Mouse (Mus musculus): Measurements from ENCODE around the gene Sox2. TPM values are rescaled to one million over a fixed set of nuclear protein-coding genes. Genes with fewer than 3 reads are reported as not detected.

The Sox2 gene
- 41.3 and 48.4 TPM in 2 replicates for polyA plus RNA-seq (2015; fragmentation: Nextera tagmentation; extraction: Ambion mirVana)

DNA sequence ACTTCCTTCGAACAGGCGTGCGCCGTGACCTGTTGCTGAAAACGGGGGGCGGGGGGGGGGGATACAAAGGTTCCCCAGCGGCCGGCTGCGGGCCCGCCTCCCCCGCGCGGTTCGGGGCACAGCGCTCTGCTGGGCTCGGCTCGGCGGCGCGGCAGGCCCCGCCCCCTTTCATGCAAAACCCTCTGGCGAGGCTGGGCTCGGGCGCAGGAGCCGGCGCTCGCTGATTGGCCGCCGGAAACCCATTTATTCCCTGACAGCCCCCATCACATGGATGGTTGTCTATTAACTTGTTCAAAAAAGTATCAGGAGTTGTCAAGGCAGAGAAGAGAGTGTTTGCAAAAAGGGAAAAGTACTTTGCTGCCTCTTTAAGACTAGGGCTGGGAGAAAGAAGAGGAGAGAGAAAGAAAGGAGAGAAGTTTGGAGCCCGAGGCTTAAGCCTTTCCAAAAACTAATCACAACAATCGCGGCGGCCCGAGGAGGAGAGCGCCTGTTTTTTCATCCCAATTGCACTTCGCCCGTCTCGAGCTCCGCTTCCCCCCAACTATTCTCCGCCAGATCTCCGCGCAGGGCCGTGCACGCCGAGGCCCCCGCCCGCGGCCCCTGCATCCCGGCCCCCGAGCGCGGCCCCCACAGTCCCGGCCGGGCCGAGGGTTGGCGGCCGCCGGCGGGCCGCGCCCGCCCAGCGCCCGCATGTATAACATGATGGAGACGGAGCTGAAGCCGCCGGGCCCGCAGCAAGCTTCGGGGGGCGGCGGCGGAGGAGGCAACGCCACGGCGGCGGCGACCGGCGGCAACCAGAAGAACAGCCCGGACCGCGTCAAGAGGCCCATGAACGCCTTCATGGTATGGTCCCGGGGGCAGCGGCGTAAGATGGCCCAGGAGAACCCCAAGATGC is at the start of gene Sox2:
Gene Sox2 (plus strand): TSS at position 680 of the 895 bp plus-strand sequence.
- peak within 1 kb of the TSS; percentile 74 for H3K4me2 ChIP-seq
- peaks cover 47% of the 10 kb centered on the region for H3K4me1 ChIP-seq
- peak within 1 kb of the TSS; percentile 60 for H3K4me3 ChIP-seq
- peak; percentile 91 for ATAC-seq
- peak within 1 kb of the TSS; percentile 96 for H3K9ac ChIP-seq
- H3K27ac ChIP-seq: peak within 1 kb of the TSS; percentile 100
- WGBS: under 1% methylated on average over 75 of the region's 86 CpGs
- peaks cover 5% of the 10 kb centered on the region; the same call in 1 of the 2 replicates for H3K36me3 ChIP-seq (ENCODE audit: poor library complexity, severe bottlenecking)
- H3K27me3 ChIP-seq: no peaks in the 10 kb centered on the region
- no peaks in the 10 kb centered on the region for H3K9me3 ChIP-seq (replicated peaks)

DNA sequence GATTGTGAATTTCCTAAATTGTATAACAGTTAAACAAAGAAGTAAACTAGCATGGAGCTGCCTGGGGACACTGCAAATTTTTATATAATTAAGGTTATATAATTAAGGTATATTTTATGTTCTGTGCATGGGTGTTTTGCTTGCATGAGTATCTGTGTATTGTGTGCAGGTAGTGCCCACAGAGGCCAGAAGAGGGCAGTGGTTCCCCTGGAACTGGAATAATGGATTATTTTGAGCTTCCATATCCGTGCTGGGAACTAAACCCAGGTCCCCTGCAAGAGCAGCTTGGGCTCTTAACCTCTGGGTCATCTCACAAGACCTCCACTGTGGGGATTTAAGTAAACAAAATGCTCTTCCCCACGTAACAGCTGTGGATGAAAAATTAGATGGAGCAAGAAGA is 49.1 kb upstream of the Sox2 start:
- H3K27me3 ChIP-seq: no peaks in the 10 kb centered on the region
- 89% methylated on average over 2 of the region's 2 CpGs for WGBS
- no peaks in the 10 kb centered on the region for H3K9me3 ChIP-seq (replicated peaks)
- H3K4me3 ChIP-seq: no peak overlapping the region
- peaks cover 20% of the 10 kb centered on the region for H3K36me3 ChIP-seq (ENCODE audit: poor library complexity, severe bottlenecking)
- no peaks in the 10 kb centered on the region for H3K4me1 ChIP-seq
- no peak for ATAC-seq
- H3K4me2 ChIP-seq: no peak overlapping the region
- no peak overlapping the region for H3K9ac ChIP-seq
- no peak overlapping the region for H3K27ac ChIP-seq

DNA sequence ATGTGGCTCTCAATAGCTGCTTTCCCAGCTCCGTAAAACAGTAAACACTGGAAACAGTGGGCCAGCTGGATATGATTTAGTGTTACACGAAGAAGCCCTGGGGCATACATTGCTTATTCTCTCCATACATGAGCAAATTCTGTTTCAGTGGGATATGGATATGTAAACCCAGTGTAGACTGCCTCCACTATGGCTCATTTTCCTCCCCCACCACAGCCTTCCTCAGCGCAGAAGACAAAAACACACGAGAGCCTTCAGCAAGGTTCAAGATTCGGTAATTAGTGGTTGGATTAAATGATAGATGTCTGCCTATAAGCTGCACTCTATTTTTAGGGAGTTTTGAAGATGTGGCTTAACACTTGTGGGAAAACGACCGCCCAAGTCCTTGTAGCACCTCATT is 36.1 kb upstream of the Sox2 start:
- 65% methylated on average over 7 of the region's 7 CpGs for WGBS
- no peak overlapping the region for H3K9ac ChIP-seq
- peaks cover 35% of the 10 kb centered on the region for H3K36me3 ChIP-seq (ENCODE audit: poor library complexity, severe bottlenecking)
- no peaks in the 10 kb centered on the region for H3K27me3 ChIP-seq
- no peak overlapping the region for H3K4me3 ChIP-seq
- H3K27ac ChIP-seq: no peak overlapping the region
- H3K9me3 ChIP-seq (replicated peaks): no peaks in the 10 kb centered on the region
- H3K4me1 ChIP-seq: peaks cover 7% of the 10 kb centered on the region
- no peak overlapping the region for H3K4me2 ChIP-seq
- ATAC-seq: no peak

DNA sequence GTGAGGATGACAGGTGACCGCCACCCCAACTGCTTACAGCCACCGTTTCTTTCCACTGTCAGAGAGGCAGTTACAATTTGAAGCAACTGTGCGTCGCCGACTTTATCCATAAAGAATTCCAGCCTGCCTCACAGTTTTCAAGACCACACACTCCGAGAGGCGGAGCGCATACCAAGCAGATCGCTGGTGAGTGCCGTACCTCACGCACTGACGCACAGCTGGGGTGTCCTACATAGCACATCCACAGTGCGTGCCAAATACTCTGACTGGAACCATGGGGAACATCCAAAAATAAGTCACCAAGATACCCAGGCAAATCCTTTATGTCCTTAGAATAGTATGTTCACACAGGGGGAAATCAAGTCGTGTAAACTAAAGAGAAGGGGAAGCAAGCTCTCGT is 34.7 kb upstream of the Sox2 start:
- peaks cover 13% of the 10 kb centered on the region for H3K4me1 ChIP-seq
- no peak overlapping the region for H3K9ac ChIP-seq
- WGBS: 67% methylated on average over 15 of the region's 15 CpGs
- no peak for ATAC-seq
- H3K4me3 ChIP-seq: no peak overlapping the region
- H3K36me3 ChIP-seq (ENCODE audit: poor library complexity, severe bottlenecking): peaks cover 38% of the 10 kb centered on the region
- H3K4me2 ChIP-seq: no peak overlapping the region
- no peaks in the 10 kb centered on the region for H3K9me3 ChIP-seq (replicated peaks)
- no peaks in the 10 kb centered on the region for H3K27me3 ChIP-seq
- H3K27ac ChIP-seq: no peak overlapping the region

DNA sequence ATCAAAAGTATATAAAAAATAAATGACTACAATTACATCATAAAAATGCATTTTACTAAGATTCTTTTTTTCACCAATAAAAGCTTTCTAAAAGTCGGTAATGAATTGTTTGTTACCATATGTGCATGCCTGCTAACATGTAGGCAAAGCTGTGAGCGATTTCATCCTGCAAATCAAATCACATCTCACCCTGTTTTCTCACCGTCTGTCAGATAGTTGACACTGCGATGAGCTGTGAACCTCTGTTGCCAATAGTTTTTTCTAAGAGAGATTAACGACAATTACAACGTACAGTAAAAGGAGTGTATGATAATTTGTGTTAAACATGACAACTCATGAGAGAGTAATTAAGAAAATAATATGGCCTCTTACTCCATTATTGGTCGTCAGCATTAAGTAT is 31.3 kb upstream of the Sox2 start:
- peak; percentile 52; the same call in 1 of the 2 replicates for ATAC-seq
- no peak overlapping the region for H3K27ac ChIP-seq
- 61% methylated on average over 7 of the region's 7 CpGs for WGBS

DNA sequence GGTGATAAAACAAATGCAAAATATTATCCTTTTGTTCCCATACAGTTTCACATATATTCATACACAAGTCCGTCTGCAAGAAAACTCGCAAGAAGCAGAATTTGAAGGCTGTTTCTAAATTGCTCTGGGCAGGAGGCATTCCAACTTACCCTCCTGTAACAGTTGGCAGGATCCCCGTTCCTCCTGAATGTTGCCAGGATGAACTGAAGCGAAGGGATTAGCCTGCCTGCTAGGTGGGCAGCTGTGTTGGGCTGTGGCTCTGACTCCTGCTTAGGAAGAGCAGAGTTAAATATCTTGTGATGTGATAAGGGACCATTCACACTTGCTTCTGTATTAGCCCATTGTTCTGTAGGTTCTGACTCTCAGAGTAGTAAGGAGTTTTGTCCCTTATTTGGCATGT is 30.1 kb upstream of the Sox2 start:
- WGBS: 69% methylated on average over 4 of the region's 4 CpGs
- Histone ChIP-seq H3K4me2 (no peak overlapping the region), H3K27me3 (no peaks in the 10 kb centered on the region), H3K4me1 (peaks cover 5% of the 10 kb centered on the region), H3K9ac (no peak overlapping the region), H3K9me3 (replicated peaks) (no peaks in the 10 kb centered on the region), H3K27ac (no peak overlapping the region), H3K36me3 (ENCODE audit: poor library complexity, severe bottlenecking) (peaks cover 34% of the 10 kb centered on the region), H3K4me3 (no peak overlapping the region)
- 0 out of 2 replicates have a peak, but pooled peaks have one; percentile 41 for ATAC-seq

More for the DNA sequence above, 31.3 kb upstream of the Sox2 start:
- Histone ChIP-seq H3K36me3 (ENCODE audit: poor library complexity, severe bottlenecking) (peaks cover 27% of the 10 kb centered on the region), H3K4me3 (no peak overlapping the region), H3K4me1 (peaks cover 13% of the 10 kb centered on the region), H3K9ac (no peak overlapping the region), H3K9me3 (replicated peaks) (no peaks in the 10 kb centered on the region), H3K27me3 (no peaks in the 10 kb centered on the region), H3K4me2 (no peak overlapping the region)

DNA sequence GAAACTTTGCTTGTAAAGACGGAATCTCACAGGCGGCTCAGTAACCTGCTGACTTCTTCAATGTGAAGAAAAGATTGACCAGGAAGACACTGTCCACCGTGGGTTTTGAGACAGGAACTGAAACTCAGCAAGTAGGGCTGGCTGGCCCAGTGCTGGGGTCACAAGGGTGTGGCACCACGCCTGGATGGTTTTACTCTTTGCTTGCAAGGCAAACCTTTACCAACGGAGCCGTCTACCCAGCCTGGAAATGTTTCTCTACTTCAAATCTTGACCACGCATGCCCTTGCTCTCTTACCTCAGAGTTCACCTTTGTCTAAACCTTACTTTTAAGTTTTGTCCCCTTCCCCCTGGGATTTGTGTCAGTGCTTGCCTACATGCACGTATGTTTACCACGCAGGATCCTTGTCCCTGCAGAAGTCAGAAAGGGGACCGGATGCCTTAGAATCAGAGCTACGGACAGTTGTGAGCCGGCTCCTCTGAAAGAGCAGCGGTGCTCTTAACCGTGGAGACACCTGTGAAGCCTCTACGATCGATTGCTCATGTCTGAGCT is 25.4 kb upstream of the Sox2 start:
- Histone ChIP-seq H3K9me3 (replicated peaks) (no peaks in the 10 kb centered on the region), H3K4me3 (no peak overlapping the region), H3K4me1 (peaks cover 15% of the 10 kb centered on the region), H3K36me3 (ENCODE audit: poor library complexity, severe bottlenecking) (peaks cover 24% of the 10 kb centered on the region), H3K27me3 (no peaks in the 10 kb centered on the region), H3K27ac (no peak overlapping the region), H3K4me2 (no peak overlapping the region), H3K9ac (no peak overlapping the region)
- ATAC-seq: no peak
- 93% methylated on average over 16 of the region's 16 CpGs for WGBS

DNA sequence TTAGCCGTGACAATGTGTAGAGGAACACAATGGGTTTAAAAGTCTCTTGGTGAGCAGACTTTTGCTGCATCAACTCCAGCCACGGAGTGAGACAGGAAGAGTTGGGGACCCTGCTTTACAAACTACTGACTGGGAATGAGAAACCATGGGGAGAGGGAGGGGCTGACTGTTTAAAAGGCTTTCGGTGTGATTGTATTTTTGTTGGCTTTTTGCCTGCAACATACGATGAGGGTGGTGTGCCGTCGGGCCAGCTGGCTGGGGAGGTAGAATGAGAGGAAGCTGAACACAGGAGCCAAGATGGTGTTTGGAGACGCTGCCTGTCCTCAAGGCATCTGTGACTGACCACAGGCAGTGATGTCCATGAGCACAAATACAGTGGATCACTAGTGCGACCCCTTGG is 23.7 kb upstream of the Sox2 start:
- Histone ChIP-seq H3K4me1 (peaks cover 17% of the 10 kb centered on the region), H3K27me3 (no peaks in the 10 kb centered on the region), H3K4me3 (no peak overlapping the region), H3K36me3 (ENCODE audit: poor library complexity, severe bottlenecking) (peaks cover 24% of the 10 kb centered on the region), H3K4me2 (no peak overlapping the region), H3K9me3 (replicated peaks) (no peaks in the 10 kb centered on the region), H3K27ac (no peak overlapping the region), H3K9ac (no peak overlapping the region)
- ATAC-seq: peak; percentile 21; the same call in 1 of the 2 replicates
- WGBS: 61% methylated on average over 8 of the region's 8 CpGs

DNA sequence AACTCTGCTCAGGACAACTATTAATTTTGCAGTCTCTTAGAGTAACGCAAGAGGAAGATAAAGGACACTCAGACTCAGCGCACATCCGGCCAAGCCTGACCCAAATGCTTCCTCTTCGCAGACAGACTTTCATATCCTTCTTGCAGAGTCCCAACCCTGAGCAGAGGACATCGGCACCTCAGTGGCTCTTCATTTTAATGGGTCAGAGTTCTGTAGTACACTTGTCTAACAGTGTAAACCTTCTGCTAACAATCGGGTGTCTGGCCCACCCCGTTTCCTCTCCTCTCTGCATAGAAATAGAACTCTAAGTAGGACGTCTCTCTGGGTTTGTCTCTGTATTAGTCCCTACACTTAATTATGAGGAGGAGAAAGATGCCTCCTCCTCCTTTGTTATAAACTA is 20.2 kb upstream of the Sox2 start:
- H3K4me2 ChIP-seq: no peak overlapping the region
- H3K9ac ChIP-seq: no peak overlapping the region
- WGBS: 41% methylated on average over 8 of the region's 8 CpGs
- H3K27ac ChIP-seq: peak overlapping the region; percentile 27; the same call in 1 of the 2 replicates
- no peak overlapping the region for H3K4me3 ChIP-seq
- H3K4me1 ChIP-seq: peaks cover 17% of the 10 kb centered on the region
- peak; percentile 16; the same call in 1 of the 2 replicates for ATAC-seq
- H3K9me3 ChIP-seq (replicated peaks): no peaks in the 10 kb centered on the region
- no peaks in the 10 kb centered on the region for H3K27me3 ChIP-seq
- peaks cover 9% of the 10 kb centered on the region for H3K36me3 ChIP-seq (ENCODE audit: poor library complexity, severe bottlenecking)

DNA sequence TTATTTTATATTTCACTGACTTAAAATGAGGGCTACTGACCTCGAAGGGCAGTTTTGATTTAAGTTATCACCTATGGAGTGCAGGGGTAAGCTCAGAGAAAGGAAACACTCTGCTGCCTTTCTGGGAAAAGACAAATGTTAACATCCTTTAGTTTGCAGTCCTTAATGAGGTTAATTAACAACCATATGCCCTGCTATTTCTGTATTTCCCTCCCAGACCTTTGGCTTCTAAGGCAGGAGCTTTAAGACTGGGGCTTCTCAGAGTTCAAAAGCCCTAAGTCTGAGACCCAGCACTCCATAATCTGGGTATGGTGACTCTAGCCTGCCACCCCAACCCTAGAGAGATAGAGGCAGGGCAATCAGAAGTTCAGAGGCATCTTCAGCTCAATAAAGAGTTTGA is 19.5 kb upstream of the Sox2 start:
- 56% methylated on average over 1 of the region's 1 CpGs for WGBS
- no peak overlapping the region for H3K27ac ChIP-seq
- no peak overlapping the region for H3K9ac ChIP-seq

DNA sequence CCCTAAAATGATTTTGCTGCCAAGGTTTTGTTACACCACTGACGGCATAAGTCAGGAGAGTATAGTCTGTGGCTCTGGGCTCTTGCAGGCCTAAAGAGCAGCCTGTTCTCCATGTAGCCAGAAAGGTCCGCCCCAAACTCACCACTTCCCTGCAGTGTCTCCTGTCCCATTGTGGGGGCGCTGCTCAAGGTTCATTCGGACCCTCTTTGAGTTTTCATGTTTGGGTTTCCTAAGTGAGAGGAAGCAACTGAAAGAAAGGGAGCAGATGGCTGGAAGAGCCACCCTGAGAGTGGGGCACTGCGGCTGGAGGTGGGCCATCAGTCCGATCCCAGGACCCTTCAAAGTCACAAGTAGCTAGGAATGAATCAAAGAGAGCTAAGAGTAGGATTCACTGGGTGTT is 13.2 kb upstream of the Sox2 start:
- no peaks in the 10 kb centered on the region for H3K27me3 ChIP-seq
- no peaks in the 10 kb centered on the region for H3K36me3 ChIP-seq (ENCODE audit: poor library complexity, severe bottlenecking)
- ATAC-seq: no peak
- peaks cover 52% of the 10 kb centered on the region for H3K4me1 ChIP-seq
- no peaks in the 10 kb centered on the region for H3K9me3 ChIP-seq (replicated peaks)
- H3K27ac ChIP-seq: peak overlapping the region; percentile 89
- H3K4me2 ChIP-seq: peak overlapping the region; percentile 87; the same call in 1 of the 2 replicates
- no peak overlapping the region for H3K4me3 ChIP-seq
- H3K9ac ChIP-seq: peak overlapping the region; percentile 30; the same call in 1 of the 2 replicates
- WGBS: 54% methylated on average over 6 of the region's 6 CpGs

More for the DNA sequence above, 19.5 kb upstream of the Sox2 start:
- no peak for ATAC-seq
- no peak overlapping the region for H3K4me3 ChIP-seq
- H3K27me3 ChIP-seq: no peaks in the 10 kb centered on the region
- peaks cover 4% of the 10 kb centered on the region for H3K36me3 ChIP-seq (ENCODE audit: poor library complexity, severe bottlenecking)
- H3K4me1 ChIP-seq: peaks cover 17% of the 10 kb centered on the region
- no peaks in the 10 kb centered on the region for H3K9me3 ChIP-seq (replicated peaks)
- no peak overlapping the region for H3K4me2 ChIP-seq

DNA sequence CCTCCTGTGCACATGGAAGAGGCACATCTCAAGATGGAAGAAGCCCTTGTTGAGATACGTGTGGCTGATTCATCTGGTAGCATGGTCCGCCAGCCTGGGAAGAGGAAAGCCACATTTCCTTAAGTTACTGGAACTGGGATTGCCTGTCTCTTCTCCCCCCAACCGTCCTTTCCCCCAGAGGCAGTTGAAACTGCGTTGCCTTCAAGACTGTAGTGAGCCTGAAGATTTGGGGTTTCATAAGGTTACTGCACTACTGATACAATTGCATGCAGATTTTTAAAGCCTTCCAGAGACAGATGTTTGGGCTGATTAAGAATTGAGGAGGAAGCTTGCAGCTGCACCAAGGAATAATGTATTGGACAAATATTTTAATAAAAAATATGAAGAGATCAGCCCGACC is 12.7 kb upstream of the Sox2 start:
- Histone ChIP-seq H3K36me3 (ENCODE audit: poor library complexity, severe bottlenecking) (no peaks in the 10 kb centered on the region), H3K4me3 (no peak overlapping the region), H3K4me1 (peaks cover 57% of the 10 kb centered on the region), H3K9me3 (replicated peaks) (no peaks in the 10 kb centered on the region), H3K27ac (peak overlapping the region; percentile 89), H3K27me3 (no peaks in the 10 kb centered on the region), H3K4me2 (peak overlapping the region; percentile 87), H3K9ac (peak overlapping the region; percentile 30; the same call in 1 of the 2 replicates)
- WGBS: 14% methylated on average over 5 of the region's 5 CpGs
- ATAC-seq: no peak

Data from forebrain, embryonic 13.5 days (tissue).